Mouse (Mus musculus): ENCODE data around the gene Nans. TPM values are rescaled to one million over a fixed set of nuclear protein-coding genes. Genes with fewer than 3 reads are reported as not detected.

Nans gene
- polyA plus RNA-seq, 1 experiment from 2014 or later: 59.7 TPM

GRCm38 (mm10) chr4:46451758-46452480, 37.1 kb upstream of the Nans start:
- Histone ChIP-seq H3K9ac (peak overlapping the region; percentile 97), H3K27me3 (ENCODE audit: control insufficient read depth, insufficient read depth, low read length) (no peaks in the 10 kb centered on the region), H3K9me3 (ENCODE audit: control insufficient read depth, low read length) (no peaks in the 10 kb centered on the region), H3K27ac (peak overlapping the region; percentile 98), H3K4me1 (replicated peaks; ENCODE audit: control insufficient read depth, insufficient read depth, low read length) (peaks cover 24% of the 10 kb centered on the region), H3K4me2 (replicated peaks) (peak overlapping the region; percentile 82), H3K4me3 (replicated peaks; ENCODE audit: low read length) (peak overlapping the region; percentile 95), H3K36me3 (replicated peaks; ENCODE audit: control insufficient read depth, insufficient read depth) (no peaks in the 10 kb centered on the region)
- DNase-seq (ENCODE audit: low spot score): peak; percentile 77
- ATAC-seq (ENCODE audit: low FRiP score): peak; percentile 54
- under 1% methylated on average over 69 of the region's 111 CpGs for WGBS

GRCm38 (mm10) chr4:46452481-46452850, 36.6 kb upstream of the Nans start:
- Histone ChIP-seq H3K9ac (peak overlapping the region; percentile 97), H3K27me3 (ENCODE audit: control insufficient read depth, insufficient read depth, low read length) (no peaks in the 10 kb centered on the region), H3K27ac (peak overlapping the region; percentile 98), H3K36me3 (replicated peaks; ENCODE audit: control insufficient read depth, insufficient read depth) (no peaks in the 10 kb centered on the region), H3K4me2 (replicated peaks) (peak overlapping the region; percentile 82), H3K4me3 (replicated peaks; ENCODE audit: low read length) (peak overlapping the region; percentile 95), H3K4me1 (replicated peaks; ENCODE audit: control insufficient read depth, insufficient read depth, low read length) (peaks cover 24% of the 10 kb centered on the region), H3K9me3 (ENCODE audit: control insufficient read depth, low read length) (no peaks in the 10 kb centered on the region)
- peak; percentile 26; the same call in 1 of the 2 replicates for ATAC-seq (ENCODE audit: low FRiP score)
- no peak for DNase-seq (ENCODE audit: low spot score)
- WGBS: 0% methylated on average over 13 of the region's 19 CpGs

- peak overlapping the region; percentile 95 for H3K4me3 ChIP-seq (replicated peaks; ENCODE audit: low read length)
- H3K27me3 ChIP-seq (ENCODE audit: control insufficient read depth, insufficient read depth, low read length): no peaks in the 10 kb centered on the region
- no peaks in the 10 kb centered on the region for H3K36me3 ChIP-seq (replicated peaks; ENCODE audit: control insufficient read depth, insufficient read depth)
- peaks cover 24% of the 10 kb centered on the region for H3K4me1 ChIP-seq (replicated peaks; ENCODE audit: control insufficient read depth, insufficient read depth, low read length)
- H3K27ac ChIP-seq: no peak overlapping the region; the same call in 1 of the 2 replicates
- WGBS: 43% methylated on average over 13 of the region's 13 CpGs
- peak overlapping the region; percentile 82 for H3K4me2 ChIP-seq (replicated peaks)
- DNase-seq (ENCODE audit: low spot score) (no peak), ATAC-seq (ENCODE audit: low FRiP score) (no peak)
- H3K9ac ChIP-seq: peak overlapping the region; percentile 97; the same call in 1 of the 2 replicates
- H3K9me3 ChIP-seq (ENCODE audit: control insufficient read depth, low read length): no peaks in the 10 kb centered on the region
Observed at GRCm38 (mm10) chr4:46452855-46453719, 36.0 kb upstream of the Nans start.

GRCm38 (mm10) chr4:46454097-46454864, 34.8 kb upstream of the Nans start:
- no peak for DNase-seq (ENCODE audit: low spot score)
- H3K9me3 ChIP-seq (ENCODE audit: control insufficient read depth, low read length): no peaks in the 10 kb centered on the region
- H3K4me2 ChIP-seq (replicated peaks): no peak overlapping the region
- H3K4me1 ChIP-seq (replicated peaks; ENCODE audit: control insufficient read depth, insufficient read depth, low read length): peaks cover 24% of the 10 kb centered on the region
- H3K36me3 ChIP-seq (replicated peaks; ENCODE audit: control insufficient read depth, insufficient read depth): no peaks in the 10 kb centered on the region
- H3K27ac ChIP-seq: no peak overlapping the region
- H3K4me3 ChIP-seq (replicated peaks; ENCODE audit: low read length): no peak overlapping the region
- H3K27me3 ChIP-seq (ENCODE audit: control insufficient read depth, insufficient read depth, low read length): no peaks in the 10 kb centered on the region
- 82% methylated on average over 5 of the region's 5 CpGs for WGBS
- H3K9ac ChIP-seq: no peak overlapping the region
- no peak for ATAC-seq (ENCODE audit: low FRiP score)

GRCm38 (mm10) chr4:46456762-46457161, 32.3 kb upstream of the Nans start:
- Histone ChIP-seq H3K9me3 (ENCODE audit: control insufficient read depth, low read length) (no peaks in the 10 kb centered on the region), H3K27ac (no peak overlapping the region), H3K4me3 (replicated peaks; ENCODE audit: low read length) (no peak overlapping the region), H3K4me1 (replicated peaks; ENCODE audit: control insufficient read depth, insufficient read depth, low read length) (peaks cover 17% of the 10 kb centered on the region), H3K27me3 (ENCODE audit: control insufficient read depth, insufficient read depth, low read length) (no peaks in the 10 kb centered on the region), H3K9ac (no peak overlapping the region), H3K4me2 (replicated peaks) (no peak overlapping the region), H3K36me3 (replicated peaks; ENCODE audit: control insufficient read depth, insufficient read depth) (peaks cover 11% of the 10 kb centered on the region; the same call in 1 of the 2 replicates)
- no peak for DNase-seq (ENCODE audit: low spot score)
- ATAC-seq (ENCODE audit: low FRiP score): no peak
- WGBS: 98% methylated on average over 4 of the region's 4 CpGs

GRCm38 (mm10) chr4:46457186-46457585, 31.9 kb upstream of the Nans start:
- WGBS: 97% methylated on average over 3 of the region's 3 CpGs
- Histone ChIP-seq H3K4me2 (replicated peaks) (no peak overlapping the region), H3K9me3 (ENCODE audit: control insufficient read depth, low read length) (no peaks in the 10 kb centered on the region), H3K4me1 (replicated peaks; ENCODE audit: control insufficient read depth, insufficient read depth, low read length) (peaks cover 17% of the 10 kb centered on the region), H3K36me3 (replicated peaks; ENCODE audit: control insufficient read depth, insufficient read depth) (peaks cover 11% of the 10 kb centered on the region; the same call in 1 of the 2 replicates), H3K27me3 (ENCODE audit: control insufficient read depth, insufficient read depth, low read length) (no peaks in the 10 kb centered on the region), H3K27ac (no peak overlapping the region), H3K9ac (no peak overlapping the region), H3K4me3 (replicated peaks; ENCODE audit: low read length) (no peak overlapping the region)
- no peak for ATAC-seq (ENCODE audit: low FRiP score)
- no peak for DNase-seq (ENCODE audit: low spot score)

GRCm38 (mm10) chr4:46458411-46458810, 30.6 kb upstream of the Nans start:
- Histone ChIP-seq H3K9ac (no peak overlapping the region), H3K4me3 (replicated peaks; ENCODE audit: low read length) (no peak overlapping the region), H3K36me3 (replicated peaks; ENCODE audit: control insufficient read depth, insufficient read depth) (peaks cover 14% of the 10 kb centered on the region; the same call in 1 of the 2 replicates), H3K27me3 (ENCODE audit: control insufficient read depth, insufficient read depth, low read length) (no peaks in the 10 kb centered on the region), H3K4me2 (replicated peaks) (no peak overlapping the region), H3K27ac (no peak overlapping the region), H3K4me1 (replicated peaks; ENCODE audit: control insufficient read depth, insufficient read depth, low read length) (peaks cover 5% of the 10 kb centered on the region; the same call in 1 of the 2 replicates), H3K9me3 (ENCODE audit: control insufficient read depth, low read length) (no peaks in the 10 kb centered on the region)
- ATAC-seq (ENCODE audit: low FRiP score): no peak
- no peak for DNase-seq (ENCODE audit: low spot score)
- WGBS: 86% methylated on average over 2 of the region's 2 CpGs

- ATAC-seq (ENCODE audit: low FRiP score): no peak
- Histone ChIP-seq H3K4me2 (replicated peaks) (no peak overlapping the region), H3K9me3 (ENCODE audit: control insufficient read depth, low read length) (no peaks in the 10 kb centered on the region), H3K27ac (no peak overlapping the region), H3K4me3 (replicated peaks; ENCODE audit: low read length) (no peak overlapping the region), H3K27me3 (ENCODE audit: control insufficient read depth, insufficient read depth, low read length) (no peaks in the 10 kb centered on the region), H3K36me3 (replicated peaks; ENCODE audit: control insufficient read depth, insufficient read depth) (peaks cover 57% of the 10 kb centered on the region), H3K9ac (no peak overlapping the region), H3K4me1 (replicated peaks; ENCODE audit: control insufficient read depth, insufficient read depth, low read length) (no peaks in the 10 kb centered on the region)
- DNase-seq (ENCODE audit: low spot score): no peak
- 83% methylated on average over 7 of the region's 7 CpGs for WGBS
Observed at GRCm38 (mm10) chr4:46463130-46463830, 25.8 kb upstream of the Nans start.
